Mouse (Mus musculus) C3H10T1/2 (cell line): ENCODE measurements around the gene Swsap1. TPM values are rescaled to one million over a fixed set of nuclear protein-coding genes. Genes with fewer than 3 reads are reported as not detected.

Source experiments
- polyA plus RNA-seq, 2 experiments: library from polyadenylated mRNA; unstranded; fragments of >200 nt; fragmentation: generic; extraction: Trizol; gene quantifications; one replicate each; pipeline ENCODE4 v1.2.1; 2012; ENCODE audit warnings: missing spikeins in 2 of 2

Gene Swsap1
- polyA plus RNA-seq: 1 to 10 TPM; 6.5 to 8.7 TPM

DNA sequence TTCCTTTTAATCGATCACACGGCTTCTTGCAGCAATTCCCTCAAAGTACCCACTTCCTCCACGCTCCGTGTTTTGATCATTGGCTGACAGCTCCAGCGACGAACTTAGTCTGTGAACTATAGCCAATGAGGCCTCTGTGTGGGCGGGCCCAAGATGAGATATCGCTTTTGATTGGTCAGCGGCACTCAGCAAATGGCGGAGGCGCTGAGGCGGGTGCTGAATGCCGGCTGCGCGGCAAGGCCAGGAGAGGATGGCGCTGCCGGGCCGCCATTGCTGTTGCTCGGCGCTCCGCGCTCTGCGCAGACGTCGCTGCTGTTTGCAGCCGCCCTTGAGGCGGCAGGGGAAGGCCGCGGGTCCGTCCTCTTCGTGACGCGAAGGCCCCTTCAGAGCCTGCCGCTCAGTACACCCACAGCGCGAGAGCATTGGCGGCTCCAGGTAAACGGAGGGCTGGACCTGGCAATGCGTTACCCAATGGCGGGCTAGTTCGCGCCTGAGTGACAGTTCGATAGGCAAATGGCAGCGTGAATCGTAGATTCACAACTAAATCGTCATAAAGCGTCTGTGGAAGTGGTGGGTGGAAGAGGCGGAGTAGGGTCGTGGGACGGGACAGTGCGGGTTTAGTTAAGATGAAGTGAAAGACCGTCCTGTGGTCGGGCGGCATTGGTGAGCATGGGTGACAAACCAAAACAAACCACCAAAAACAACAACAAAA, at the start of gene Swsap1:
TSS of gene Swsap1 (plus strand) at position 186 of the 712 bp plus-strand sequence.

DNA sequence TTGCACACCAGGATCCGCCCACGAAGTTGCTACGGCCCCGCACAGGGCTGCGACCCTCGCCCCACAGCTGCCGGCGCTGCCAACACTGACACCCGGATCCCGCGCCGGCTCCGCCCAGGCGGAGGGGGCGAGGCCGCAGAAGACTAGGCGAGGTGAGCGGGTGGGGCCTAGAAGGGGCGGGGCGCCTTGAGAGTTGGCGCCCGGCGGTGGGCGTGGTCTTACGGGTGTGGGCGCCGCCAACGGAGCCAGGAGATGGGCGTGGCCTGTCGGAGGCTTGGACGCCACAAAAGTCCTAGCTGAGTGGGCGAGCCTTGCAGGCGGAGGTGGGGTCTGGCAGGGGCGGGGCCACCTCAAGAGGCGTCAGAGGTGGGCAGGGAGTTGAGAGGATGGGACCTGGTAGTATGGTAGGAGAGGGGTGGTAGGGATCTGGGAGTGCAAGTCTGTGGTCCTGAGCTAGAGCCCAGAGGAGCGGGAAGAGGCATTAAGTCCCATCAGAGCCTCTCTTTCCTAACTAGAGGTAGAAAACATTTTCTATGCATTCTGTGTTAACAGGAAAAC, 37.4 kb upstream of the Swsap1 start, which contains the start of gene Rab3d:
TSS of gene Rab3d (minus strand) at position 158 of the 558 bp plus-strand sequence.

DNA sequence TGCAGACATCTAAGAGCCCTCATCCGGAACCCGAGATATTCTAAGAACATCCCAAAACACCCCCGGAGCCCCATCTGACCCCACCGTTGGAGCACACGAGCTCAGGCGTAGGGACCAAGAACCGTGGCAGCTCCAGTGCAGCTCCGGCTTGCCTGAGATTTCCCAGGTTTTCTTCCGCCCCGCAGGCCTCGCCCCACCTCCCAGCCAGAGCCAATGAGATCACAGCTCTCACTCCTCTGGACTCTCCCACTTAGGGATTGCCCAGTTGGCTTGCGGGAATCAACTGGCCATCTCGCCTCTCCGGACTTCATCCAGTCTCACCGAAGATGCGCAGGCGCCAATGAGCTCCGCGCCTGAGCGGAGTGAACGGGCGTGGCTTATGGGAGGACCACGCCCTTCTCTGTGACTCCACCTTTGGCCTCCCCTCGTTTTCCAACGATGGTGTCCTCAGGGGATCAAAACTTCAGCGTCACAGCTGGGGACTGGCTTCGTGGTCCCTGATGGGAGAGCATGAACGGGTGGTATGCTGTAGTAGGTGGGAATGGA, 28.3 kb upstream of the Swsap1 start, which contains the start of the genes Ccdc159 and Tmem205:
TSS of gene Ccdc159 (plus strand) at position 264 of the 546 bp plus-strand sequence.
TSS of gene Tmem205 (minus strand) at position 349 of the 546 bp plus-strand sequence.

DNA sequence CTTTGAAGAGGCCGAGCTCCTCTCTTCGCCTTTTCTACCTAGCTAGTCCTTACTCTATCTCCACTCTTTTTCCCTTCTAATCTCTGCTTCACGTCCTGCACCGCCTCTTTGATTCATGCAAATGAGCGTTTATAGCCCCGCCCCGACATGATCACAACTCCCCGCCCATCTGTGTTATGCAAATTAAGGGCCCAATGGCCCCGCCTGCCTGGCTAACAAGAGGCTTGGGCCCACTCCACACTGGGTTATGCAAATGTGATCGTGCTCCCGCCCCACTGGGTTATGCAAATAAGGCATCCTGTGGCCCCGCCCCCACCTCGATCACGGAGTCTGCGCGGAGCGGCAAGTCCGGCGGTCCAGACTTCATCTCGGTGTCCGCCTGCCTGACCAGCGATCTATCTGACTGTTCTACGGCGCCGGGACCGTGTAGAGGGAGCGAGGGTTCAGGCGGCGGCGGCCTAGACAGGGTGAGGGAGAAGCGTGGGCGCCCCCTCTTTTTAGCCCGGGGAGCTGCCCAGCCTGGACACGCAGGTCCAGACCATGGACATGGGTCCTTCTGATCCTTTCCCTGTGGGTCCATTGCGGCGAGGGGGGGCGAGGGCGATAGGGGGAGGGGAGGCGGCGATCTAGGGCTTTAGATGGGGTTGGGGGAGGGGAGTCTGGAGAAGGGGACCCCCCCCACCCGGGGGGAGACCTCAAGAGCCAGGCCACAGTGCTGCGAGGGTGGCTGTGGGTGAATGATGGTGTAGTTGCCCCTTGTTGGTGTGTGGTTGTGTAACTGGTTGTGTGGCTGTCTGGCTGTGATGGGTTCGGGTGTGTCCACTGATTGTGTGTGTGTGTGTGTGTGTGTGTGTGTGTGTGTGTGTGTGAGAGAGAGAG, 18.6 kb upstream of the Swsap1 start, which contains the start of gene Plppr2:
TSS of gene Plppr2 (plus strand) at position 342 of the 879 bp plus-strand sequence.

DNA sequence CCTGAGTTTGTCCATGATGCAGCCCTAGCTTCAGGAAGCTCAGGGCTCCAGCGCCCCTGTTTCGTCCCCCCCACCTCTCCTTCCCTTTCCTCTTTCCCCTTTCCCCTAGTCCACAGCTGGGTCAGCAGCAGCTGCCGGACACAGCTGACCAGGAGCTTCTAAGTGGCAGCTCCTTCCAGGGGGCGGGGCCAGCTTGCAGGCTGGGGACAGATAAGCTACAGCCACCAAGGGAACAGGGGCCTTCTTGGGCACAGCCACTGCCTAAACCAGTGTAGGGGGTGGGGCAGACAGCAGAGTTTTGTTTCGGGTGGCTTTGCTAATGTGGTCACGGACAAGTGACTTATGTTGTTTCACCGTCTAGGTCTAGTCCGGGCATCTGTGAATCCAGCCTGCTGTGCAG, 7.9 kb downstream of the Swsap1 start, which contains the start of gene Epor:
TSS of gene Epor (minus strand) at position 90 of the 400 bp plus-strand sequence.

DNA sequence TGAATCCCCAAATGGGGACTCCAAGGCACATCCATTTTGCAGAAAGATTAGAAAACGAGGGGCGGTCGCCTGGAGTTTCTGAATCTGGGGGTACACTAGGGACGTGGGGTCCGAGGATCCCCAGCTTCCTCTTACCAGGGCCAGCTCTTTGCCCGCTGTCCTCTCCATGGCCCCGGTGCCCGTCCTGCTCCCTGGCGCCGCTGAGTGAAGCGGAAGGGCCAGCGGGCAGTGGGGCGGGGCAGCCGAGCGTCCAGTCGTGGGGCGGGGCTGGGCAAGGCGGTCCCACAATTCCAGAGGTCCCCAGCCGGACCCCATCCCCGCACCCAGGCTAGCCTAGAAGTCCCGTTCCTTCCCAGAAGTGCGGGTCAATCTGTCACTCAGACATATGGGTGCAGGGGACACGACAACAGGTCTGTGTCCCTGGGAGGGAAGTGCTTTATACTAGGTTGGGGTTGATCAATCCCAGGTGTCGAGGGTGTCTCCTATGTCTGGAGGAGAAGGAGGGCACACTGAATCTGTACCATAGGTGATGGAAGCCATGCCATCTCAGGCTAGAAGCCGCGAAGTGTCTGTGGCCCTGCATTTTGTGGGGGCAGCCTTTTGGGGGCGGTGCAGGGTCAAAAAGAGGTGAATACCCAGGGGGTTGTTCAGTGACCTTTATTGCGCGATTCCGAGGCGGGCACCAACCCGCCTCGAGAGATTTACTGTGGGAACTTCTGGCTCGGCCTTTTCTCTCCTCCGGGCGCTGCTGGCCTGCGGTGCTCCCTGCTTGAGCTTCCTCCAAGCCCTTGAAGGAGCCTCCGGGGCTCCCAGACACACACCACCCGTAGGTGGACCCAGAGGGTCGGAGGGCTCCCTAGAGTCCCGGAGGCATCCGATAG, 33.9 kb downstream of the Swsap1 start, which contains the start of gene Rgl3:
TSS of gene Rgl3 (minus strand) at position 217 of the 881 bp plus-strand sequence.

DNA sequence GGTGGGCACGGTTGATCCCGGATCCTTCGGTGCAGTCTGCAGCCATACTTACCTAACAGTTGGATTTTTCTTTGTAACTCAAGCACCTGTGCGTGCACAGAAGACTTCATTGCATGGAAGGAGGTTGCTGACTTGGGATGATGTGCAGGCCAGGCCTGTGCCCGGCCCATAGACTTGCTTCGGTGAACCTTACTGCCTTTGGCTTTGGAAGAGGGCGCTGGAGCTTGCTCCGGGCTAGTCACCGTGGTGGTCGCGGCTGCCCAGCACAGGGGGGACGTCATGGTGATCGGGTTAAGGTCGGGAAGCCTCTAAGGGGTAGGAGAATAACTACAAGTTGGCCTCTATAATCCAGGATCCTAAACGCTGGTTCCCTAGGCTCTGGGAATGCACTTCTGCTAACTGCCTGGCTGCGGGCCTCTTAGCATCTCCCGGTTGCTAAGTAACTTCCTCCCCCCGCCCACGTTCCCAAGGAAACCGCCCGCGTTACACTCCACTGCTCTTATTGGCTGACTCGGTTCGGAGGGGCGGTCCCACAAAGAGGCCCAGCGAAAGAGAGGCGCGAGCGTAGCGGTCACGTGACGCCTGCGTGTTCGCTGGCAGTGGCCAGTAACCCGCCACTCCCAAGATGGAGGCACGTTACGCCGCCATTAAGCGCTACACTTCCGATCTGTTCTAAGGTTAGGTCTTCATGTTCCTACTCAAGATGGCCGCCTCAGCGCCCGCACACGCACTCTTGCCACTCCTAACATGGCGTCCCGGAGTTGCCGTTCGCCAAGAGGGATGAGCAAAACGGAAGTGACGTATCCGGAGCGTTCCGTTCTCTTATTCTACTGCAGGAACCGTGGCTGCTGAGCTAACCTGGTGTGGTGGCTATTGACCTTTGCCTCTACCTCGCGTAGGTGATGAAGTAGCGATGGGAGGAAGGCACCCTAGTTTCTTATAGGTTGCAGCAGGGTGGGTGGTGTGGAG, 46.9 kb downstream of the Swsap1 start, which contains the start of the genes Ccdc151 and Prkcsh:
TSS of gene Ccdc151 (minus strand) at position 441 of the 969 bp plus-strand sequence.
TSS of gene Prkcsh (plus strand) at position 613 of the 969 bp plus-strand sequence.

Other genes with a start within 250 kb of the Swsap1 start
- 10 to 100 TPM; 24.4 to 32.6 TPM for gene Ldlr, start 232.3 kb upstream of the Swsap1 start, polyA plus RNA-seq
- gene Spc24, start 195.5 kb upstream of the Swsap1 start, polyA plus RNA-seq: 10 to 100 TPM; 66.5 to 79.4 TPM
- gene Kank2, start 157.0 kb upstream of the Swsap1 start, polyA plus RNA-seq: 10 to 100 TPM; 13.4 to 57.5 TPM
- not detected for gene Angptl8, start 120.2 kb upstream of the Swsap1 start, polyA plus RNA-seq
- 10 to 100 TPM in 1 of 2 experiments, 1 to 10 TPM in 1; 2.3 to 10.7 TPM for gene Dock6, start 103.1 kb upstream of the Swsap1 start, polyA plus RNA-seq
- gene Rab3d, start 37.6 kb upstream of the Swsap1 start, polyA plus RNA-seq: 10 to 100 TPM in 1 of 2 experiments, 1 to 10 TPM in 1; 2.4 to 10.6 TPM
- gene Ccdc159, start 28.3 kb upstream of the Swsap1 start, polyA plus RNA-seq: 1 to 10 TPM; 2.1 to 6.2 TPM
- gene Tmem205, start 28.2 kb upstream of the Swsap1 start, polyA plus RNA-seq: 100 to 1,000 TPM in 1 of 2 experiments, 10 to 100 TPM in 1; 68.4 to 138 TPM
- 10 to 100 TPM; 10.1 to 21.5 TPM for gene Plppr2, start 18.7 kb upstream of the Swsap1 start, polyA plus RNA-seq
- gene Epor, start 7.8 kb downstream of the Swsap1 start, polyA plus RNA-seq: under 1 TPM; 0.04 to 0.52 TPM
- gene Rgl3, start 33.7 kb downstream of the Swsap1 start, polyA plus RNA-seq: 10 to 100 TPM in 1 of 2 experiments, 1 to 10 TPM in 1; 4.1 to 10.4 TPM
- 1 to 10 TPM in 1 of 2 experiments, under 1 TPM in 1; 0.64 to 1.9 TPM for gene Ccdc151, start 46.9 kb downstream of the Swsap1 start, polyA plus RNA-seq
- 100 to 1,000 TPM; 110 to 200 TPM for gene Prkcsh, start 47.1 kb downstream of the Swsap1 start, polyA plus RNA-seq
- gene Elavl3, start 96.3 kb downstream of the Swsap1 start, polyA plus RNA-seq: under 1 TPM in 1 of 2 experiments, not detected in 1; 0.05 TPM
- not detected for gene Gm49318, start 115.5 kb downstream of the Swsap1 start, polyA plus RNA-seq
- 10 to 100 TPM in 1 of 2 experiments, 1 to 10 TPM in 1; 4.2 to 10.3 TPM for gene Zfp653, start 115.6 kb downstream of the Swsap1 start, polyA plus RNA-seq
- gene Ecsit, start 129.7 kb downstream of the Swsap1 start, polyA plus RNA-seq: 10 to 100 TPM; 15.6 to 33.1 TPM
- under 1 TPM; 0.05 to 0.18 TPM for gene Cnn1, start 143.5 kb downstream of the Swsap1 start, polyA plus RNA-seq
- gene Elof1, start 161.4 kb downstream of the Swsap1 start, polyA plus RNA-seq: 100 to 1,000 TPM; 183 to 259 TPM
- not detected for gene Acp5, start 180.0 kb downstream of the Swsap1 start, polyA plus RNA-seq
- gene Pigyl, start 201.1 kb downstream of the Swsap1 start, polyA plus RNA-seq: 10 to 100 TPM; 51.2 to 91.4 TPM
- not detected for gene Zfp872, start 232.3 kb downstream of the Swsap1 start, polyA plus RNA-seq